Mouse (Mus musculus) small intestine, adult 2 months (tissue): ENCODE measurements around the gene Adamtsl1.

Experiments
- CTCF ChIP-seq: fragments of 200-500 bp; IDR thresholded peaks from 2 replicates; pipeline ENCODE4 v1.5.1; 2012; ENCODE audit warnings: low read depth, mild to moderate bottlenecking, control low read depth, inconsistent platforms, low read length, moderate library complexity, mixed read lengths; ENCODE audit not compliant: insufficient replicate concordance, insufficient read length; ENCODE audit errors: extremely low read depth
- POLR2A ChIP-seq: fragments of 200-500 bp; IDR thresholded peaks from 2 replicates; pipeline ENCODE4 v1.6.1; 2012; ENCODE audit warnings: low read depth, mild to moderate bottlenecking, control low read depth, inconsistent platforms, low read length, moderate library complexity

- TF ChIP-seq CTCF, result no peak
- TF ChIP-seq POLR2A, result no peak
These were observed 193.5 kb downstream of the Adamtsl1 start for GRCm38 (mm10) chr4:85707352-85708057.
